Mouse (Mus musculus): ENCODE measurements around the gene Nwd2.

The Nwd2 gene

DNA sequence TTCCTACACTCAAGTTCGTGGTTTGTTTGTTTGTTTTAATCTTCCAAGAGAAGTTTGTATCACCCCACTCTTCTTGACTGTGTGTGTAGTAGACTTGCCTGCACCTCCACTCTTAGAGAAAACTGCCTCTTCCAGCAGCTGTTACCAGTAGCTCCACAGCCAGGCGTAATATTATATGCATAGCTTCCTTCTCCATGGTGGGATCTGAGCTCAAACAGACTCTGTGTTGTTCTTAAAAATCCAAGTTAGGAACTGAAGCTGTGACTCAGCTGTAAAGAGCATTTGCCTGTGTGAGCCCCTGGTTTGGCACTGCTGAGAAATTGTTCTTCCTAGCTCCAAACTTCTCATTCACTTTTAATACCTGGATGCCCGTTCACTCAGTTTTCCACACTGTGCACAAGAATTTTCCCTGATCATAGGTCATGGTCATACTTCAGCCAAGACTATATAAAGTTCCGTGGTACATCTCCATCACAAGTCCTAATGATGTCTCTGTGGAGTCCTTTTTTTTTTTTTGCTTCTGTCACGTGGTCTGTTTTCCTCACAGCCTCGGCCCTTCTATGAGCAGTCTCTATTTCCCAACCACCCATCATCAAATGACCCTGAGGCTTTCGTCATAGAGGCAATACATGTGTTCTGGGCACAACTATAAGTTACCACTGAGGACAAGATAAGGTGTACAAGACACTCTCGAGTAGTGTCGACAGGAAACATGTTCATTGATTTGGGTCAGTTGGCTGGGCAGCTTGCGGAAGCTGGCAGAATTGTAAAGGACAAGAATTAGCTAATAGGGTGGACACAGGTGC is 179.7 kb downstream of the Nwd2 start:
- 81% methylated on average over 10 of the region's 10 CpGs for WGBS

DNA sequence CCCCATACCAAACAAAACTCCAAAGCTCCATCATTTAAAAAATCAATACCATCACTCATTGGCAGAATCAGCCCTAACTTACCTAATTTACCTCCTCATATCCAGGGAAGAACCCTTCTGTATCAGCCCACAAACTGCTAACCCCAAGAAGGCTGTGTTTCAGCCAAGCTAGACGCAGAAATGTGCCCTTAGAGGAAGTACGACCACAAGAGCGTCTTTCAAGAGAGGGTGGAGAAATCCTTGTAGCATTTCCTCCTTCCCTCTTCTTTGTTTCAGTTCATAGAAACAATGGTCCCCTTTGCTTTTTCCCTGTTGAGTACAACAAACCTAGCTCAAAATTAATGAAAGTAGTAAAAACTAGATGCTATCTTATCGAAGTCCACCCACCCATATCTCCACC is 182.2 kb downstream of the Nwd2 start:
- WGBS = 82% methylated on average over 4 of the region's 4 CpGs

DNA sequence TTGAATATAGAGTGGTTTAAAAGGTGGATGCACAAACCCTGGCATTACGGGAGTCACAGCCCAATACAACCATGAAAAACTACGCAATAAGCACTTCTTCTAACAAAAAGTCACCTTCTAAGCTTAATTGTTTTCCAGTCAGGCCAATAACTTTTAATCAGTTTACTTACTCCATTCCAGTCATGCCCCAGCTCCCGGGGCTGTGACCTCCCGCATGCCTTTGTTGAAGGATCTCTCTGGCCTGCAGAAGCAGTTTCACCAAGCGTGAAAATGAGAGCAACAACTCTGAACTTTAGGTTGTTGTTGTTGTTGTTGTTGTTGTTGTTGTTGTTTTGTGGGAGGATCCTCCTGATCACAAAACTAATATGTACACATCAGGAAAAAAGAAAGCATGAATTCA is 185.1 kb downstream of the Nwd2 start:
- WGBS = 83% methylated on average over 5 of the region's 5 CpGs

DNA sequence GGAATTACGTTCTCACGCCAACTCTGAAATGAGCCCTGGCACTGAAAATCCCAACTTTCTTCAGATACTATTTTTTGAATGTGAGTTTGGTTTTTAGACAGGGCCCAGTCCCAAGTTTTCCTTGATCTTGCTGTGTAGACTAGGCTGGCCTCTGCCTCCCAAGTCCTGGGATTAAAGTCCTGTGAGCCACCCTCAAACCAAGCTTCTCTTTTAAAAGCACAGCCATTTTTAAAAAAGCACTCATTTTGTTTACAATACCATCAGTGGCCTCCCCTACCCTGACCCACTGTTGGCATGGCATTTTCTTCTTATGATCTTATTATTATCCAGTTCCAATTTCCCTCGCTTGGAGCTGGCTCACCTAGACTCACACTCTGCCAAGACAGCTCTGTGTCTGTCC is 185.5 kb downstream of the Nwd2 start:
- 69% methylated on average over 3 of the region's 3 CpGs for WGBS

DNA sequence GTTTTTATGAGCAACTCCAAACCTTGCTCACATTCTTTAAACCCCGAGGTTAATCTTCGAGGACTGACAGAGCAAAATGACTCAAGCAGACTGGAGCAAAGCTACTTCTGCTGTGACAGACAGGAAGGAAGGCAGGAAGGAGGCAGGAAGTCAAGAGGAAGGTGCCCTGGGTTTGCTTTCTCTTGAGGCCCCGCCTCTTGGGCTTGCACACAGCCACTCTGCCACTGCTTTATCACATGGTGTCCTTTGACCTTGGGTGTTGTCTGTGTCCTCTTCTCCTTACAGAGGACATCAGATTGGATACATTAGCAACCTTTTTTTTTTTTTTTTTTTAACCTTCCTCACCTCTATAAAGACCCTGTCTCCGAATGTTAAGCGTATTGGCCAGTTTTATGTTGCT is 188.2 kb downstream of the Nwd2 start:
- WGBS = 81% methylated on average over 5 of the region's 5 CpGs

DNA sequence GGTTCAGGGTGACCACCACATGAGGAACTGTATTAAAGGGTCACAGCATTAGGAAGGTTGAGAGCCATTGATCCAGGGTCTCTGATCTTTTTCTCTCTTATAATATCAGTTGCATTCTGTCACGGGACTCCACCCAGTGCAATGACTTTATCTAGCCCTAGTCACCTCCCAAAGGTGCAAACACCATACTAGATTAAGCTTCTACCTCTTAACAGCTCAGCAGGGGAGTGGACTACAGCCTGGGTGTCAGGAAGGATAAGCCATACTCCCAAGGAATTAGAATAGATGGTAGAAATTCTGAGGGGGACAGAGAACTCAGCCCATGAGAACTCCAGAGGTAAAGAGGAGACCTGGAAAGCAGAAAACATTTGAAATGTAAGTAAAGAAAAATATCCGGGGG is 188.9 kb downstream of the Nwd2 start:
- 96% methylated on average over 2 of the region's 2 CpGs for WGBS

DNA sequence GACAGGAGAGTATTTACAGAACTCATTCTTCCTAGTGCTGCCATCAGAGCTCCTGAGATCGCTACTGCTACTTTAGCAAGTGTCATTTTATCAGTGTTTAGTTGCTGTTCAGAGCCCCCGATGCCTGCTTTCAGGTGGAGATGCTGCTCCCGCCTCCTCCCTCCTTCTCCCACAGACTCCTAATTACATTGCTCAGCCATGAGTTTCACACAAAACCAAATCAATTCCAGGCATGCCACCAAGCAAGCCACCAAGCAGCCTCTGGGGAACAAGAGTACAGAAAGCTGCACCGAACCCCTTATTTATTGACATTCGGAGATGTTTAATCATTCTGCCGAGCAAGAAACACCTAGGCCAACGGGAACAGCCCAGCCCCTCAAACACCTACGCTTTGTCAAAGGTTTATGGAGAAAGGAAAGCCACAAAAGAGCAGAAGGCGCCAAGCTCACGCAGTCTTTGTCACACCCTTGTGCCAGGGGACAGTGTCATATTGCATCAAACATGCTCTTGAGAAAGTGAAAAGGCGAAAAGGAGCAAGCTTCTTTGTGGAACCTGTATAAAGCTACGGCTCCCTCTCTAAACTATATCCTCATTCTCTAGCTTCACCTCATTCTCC is 191.0 kb downstream of the Nwd2 start:
- WGBS = 76% methylated on average over 12 of the region's 12 CpGs

DNA sequence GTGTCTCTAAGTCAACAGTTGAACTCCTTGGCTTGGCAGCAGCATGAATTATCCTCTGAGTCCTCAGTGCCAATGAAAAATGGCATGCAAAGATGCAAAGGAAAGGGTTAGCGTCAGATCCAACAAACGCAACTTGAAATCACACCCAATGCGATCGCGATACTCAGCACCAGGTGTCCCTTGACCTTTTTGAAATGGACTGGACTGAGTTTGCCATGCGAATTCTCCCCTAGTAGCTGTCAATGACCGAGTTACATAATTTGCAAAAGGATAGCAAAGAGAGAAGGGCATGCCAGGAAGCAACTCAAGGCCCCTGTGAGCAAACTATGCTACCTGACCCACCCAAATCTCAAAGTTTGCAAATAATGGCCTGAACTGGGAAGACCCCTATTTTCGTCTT is 198.2 kb downstream of the Nwd2 start:
- WGBS = 91% methylated on average over 8 of the region's 8 CpGs

DNA sequence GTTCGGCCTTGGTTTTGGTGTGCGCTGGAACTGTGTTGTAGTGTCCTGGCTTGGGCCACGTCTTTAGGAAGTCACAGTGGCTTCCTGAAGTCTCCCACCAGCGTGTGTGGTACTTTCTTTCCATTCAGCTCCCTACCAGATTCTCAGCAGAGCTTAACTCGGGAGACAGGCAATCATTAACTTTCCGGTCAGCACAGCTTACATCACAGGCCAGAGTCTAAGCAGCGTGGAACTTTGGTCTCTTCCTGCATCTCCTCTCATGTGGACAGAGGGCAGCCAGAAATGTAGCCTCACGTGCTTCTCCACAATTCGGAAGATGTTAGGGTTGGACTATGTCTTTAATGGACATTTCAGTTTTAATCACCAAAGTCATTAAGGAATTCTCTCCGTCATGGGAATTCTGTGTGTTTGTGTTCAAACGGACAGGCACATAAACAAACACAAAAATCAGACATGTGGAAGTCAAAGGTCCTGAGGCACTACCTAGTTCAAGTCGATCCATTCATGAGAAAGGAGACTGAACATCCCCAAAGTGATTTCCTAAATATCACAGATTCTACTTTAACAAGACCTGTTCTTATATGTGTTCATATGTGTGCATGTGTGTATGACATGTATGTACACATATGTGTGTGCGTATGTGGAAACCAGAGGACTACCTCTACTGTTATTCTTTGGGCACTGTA is 198.8 kb downstream of the Nwd2 start:
- 91% methylated on average over 13 of the region's 13 CpGs for WGBS

DNA sequence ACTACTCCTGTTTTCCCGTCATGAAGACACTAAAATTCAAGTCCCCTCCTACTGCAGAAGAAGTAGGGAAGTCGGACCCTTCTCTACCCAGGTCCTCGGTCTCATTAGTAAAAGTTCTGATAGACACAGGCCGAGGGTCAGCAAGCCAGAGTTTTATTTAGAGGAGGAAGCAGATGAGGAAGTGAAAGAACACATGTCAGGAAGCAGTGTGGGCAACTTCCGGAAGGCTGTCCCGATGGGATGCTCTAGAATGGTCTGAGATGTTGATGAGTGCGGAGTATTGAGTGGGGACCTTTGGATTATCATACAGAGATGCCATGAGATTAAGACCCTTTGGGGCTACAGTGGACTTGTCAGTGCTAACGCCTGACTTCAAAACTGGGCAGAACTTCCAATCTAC is 210.0 kb downstream of the Nwd2 start:
- WGBS = 84% methylated on average over 8 of the region's 8 CpGs

Data from cerebral cortex, adult 2 months (tissue).